Mouse (Mus musculus) thymus, postnatal 0 days (tissue): ENCODE results near the gene Nup88. TPM values are rescaled to one million over a fixed set of nuclear protein-coding genes. Genes with fewer than 3 reads are reported as not detected.
"Not testable (repeated sequence)": the region's sequence is repeated elsewhere in the genome, so short reads cannot be mapped to it uniquely, and the experiment has no call there.

Source experiments
- DNase-seq: peaks from one replicate; pipeline ENCODE4 v3.0.0-alpha.2; 2015; ENCODE audit warnings: low spot score
- polyA plus RNA-seq: library from polyadenylated mRNA; unstranded; fragments of >200 nt; fragmentation: Nextera tagmentation; extraction: Ambion mirVana; gene quantifications from 2 replicates; pipeline ENCODE4 v1.2.1, GENCODE M21; 2015

Gene Nup88
- polyA plus RNA-seq, 1 experiment from 2014 or later, result 110 TPM

GRCm38 (mm10) chr11:70970560-70971540, 1.1 kb upstream of the Nup88 start:
- peak; percentile 53 for DNase-seq

- DNase-seq, result peak; percentile 10
Observed at GRCm38 (mm10) chr11:70969271-70969794, 440 bp downstream of the Nup88 start.

- no peak for DNase-seq
Observed at GRCm38 (mm10) chr11:70964222-70964907, 5.4 kb downstream of the Nup88 start.

- DNase-seq, result no peak
Observed at GRCm38 (mm10) chr11:70960786-70961554, 8.8 kb downstream of the Nup88 start.

DNA sequence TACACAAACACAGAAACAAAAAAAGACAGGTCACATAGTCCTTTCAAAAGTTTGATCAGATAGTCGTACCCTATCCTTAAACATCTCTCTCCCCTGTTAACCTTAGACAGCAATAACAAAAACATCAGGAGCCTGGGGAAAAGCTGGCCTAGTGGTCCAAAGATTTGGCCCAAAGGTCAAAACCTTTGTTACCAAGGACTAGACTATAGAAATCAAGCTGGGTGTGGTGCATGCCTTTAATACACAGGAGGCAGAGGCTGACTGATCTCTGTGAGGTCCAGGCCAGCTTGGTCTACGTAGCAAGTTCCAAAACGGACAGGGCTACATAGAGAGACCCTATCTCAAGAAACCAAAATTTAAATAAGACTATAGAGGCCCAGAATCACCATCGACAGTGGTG, 15.1 kb downstream of the Nup88 start:
- no peak for DNase-seq

GRCm38 (mm10) chr11:70944935-70945817, 24.6 kb downstream of the Nup88 start:
- no peak for DNase-seq

DNA sequence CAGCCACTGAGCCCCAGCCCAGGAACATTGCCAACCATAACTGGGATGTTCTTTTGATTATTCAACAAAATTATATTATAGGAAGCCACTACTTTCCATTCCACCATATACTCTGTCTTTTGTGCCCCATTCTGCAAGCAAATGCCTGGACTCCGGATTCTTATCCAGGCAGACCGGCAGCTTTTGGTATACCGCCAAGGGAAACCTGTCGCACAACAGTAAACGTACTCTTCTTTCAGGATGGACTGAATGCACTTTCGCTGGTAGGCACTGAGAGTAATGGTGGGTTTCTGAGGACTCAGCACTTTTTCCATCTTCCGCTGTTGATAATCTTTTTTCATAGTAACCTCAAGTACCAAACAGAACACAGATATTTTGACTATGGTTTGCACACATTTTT, 26.1 kb downstream of the Nup88 start:
- no peak for DNase-seq

DNA sequence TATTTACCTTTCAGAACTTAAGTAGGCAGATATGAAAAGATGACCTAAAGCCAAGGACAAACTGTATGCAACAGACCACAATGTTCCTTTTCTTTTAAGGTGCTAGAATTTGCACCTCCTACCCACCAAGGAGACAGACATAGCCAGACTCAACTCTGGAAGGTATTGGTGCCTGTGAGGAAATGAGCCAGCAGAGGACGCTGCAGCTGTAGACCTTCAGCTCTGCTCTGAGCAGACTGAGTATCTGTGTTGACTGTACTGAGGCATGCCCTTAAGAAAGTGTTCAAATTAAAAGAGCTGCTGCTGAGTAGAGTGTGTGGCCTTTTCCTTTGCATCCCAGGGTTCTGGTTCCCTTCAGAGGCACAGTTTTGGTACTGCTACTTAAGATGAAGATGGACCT, 27.2 kb downstream of the Nup88 start:
- no peak for DNase-seq

- DNase-seq, result no peak
Observed at GRCm38 (mm10) chr11:70935316-70935715, 34.5 kb downstream of the Nup88 start.

- DNase-seq, result no peak
Observed at GRCm38 (mm10) chr11:70931461-70931860, 38.3 kb downstream of the Nup88 start.

DNA sequence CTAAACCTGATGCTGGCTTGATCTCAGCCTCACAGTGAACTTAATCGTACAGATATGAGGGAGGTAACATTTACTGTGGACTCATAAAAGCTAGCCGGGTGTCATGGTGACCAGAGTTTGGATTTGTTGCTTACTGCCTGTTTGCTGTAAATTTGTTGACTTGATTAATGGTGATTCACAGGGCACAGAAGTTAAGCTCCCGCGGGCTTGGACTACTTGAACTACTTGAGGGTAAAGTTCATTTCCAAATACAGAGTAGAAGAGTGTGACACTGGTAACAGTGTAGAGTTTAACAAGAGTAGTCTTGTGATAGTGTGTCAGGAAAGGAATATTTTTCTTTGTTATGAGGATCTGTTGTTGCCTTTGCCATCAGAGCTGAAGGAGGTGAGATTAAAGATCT, 50.2 kb downstream of the Nup88 start:
- DNase-seq, result no peak

DNA sequence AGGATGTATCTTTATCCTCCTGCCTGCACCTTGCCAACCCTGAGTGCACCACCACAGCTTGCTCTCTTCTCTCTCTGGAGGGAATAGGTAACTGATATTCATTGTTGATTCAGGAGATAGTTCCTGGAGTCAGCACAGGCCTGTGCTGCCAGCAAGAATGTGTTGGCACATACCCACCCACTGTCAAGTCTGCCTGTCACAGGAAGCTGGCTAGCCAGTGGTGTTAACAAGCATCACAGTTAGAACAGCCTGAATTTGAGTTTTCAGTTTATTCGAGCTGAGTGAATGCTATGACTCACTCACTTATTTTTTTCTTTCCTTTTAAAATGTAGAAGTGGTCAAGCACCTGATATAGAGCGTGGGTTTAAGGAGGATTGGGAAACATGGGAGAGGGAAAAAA, 51.9 kb downstream of the Nup88 start:
- no peak for DNase-seq

- no peak for DNase-seq
Observed at GRCm38 (mm10) chr11:70911920-70912319, 57.9 kb downstream of the Nup88 start.

DNA sequence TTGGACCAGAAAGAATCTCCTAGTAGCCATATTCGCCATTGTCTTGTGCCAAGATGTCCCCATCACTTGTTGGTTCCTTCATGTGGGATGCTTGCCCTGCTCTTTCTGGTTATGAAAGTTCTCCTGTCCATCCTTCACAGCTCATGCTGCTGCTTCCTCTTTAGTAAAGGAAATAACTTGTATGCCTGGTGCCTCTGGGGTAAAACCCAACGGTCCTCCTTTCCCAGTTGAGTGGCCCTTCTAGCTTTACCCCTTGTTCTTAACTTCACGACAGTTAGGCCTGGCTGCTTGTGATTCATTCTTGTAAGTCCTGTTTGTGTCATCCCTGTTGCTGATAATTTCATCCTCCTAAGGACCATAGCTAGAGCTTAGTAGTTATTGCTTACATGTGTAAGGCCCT, 58.5 kb downstream of the Nup88 start:
- no peak for DNase-seq

- DNase-seq, result no peak
Observed at GRCm38 (mm10) chr11:70906681-70907080, 63.1 kb downstream of the Nup88 start.

GRCm38 (mm10) chr11:70898182-70898581, 71.6 kb downstream of the Nup88 start:
- DNase-seq, result not testable (repeated sequence)

DNA sequence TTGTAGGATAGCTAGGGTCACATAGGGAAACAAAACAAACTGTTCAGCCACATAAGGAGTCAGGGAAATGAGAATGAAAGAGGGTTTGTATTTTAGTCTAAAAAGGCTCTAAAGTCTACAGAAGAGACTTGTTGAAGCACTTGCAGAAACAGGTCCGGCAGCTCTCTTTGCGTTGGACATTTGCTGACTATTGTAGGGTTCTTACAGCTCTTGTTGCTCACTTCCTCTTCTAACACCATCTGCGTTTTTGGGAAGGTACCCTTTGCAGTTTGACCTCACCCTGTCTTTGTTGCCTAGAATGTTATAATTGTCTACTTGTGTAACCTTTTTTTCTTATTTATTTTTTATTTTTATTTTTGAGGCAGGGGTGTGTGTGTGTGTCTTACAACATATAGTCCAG, 72.1 kb downstream of the Nup88 start:
- no peak for DNase-seq
